Mouse (Mus musculus): Measurements from ENCODE around the gene Nfatc4. TPM values are rescaled to one million over a fixed set of nuclear protein-coding genes. Genes with fewer than 3 reads are reported as not detected.

Gene Nfatc4
- 1.8 and 2.0 TPM in 2 replicates for polyA plus RNA-seq (2012; rRNA removed)

GRCm38 (mm10) chr14:55822991-55823762, at the start of gene Nfatc4:
Gene Nfatc4 (plus strand): TSS chr14:55823144.
- TF ChIP-seq POLR2A (IDR thresholded peaks at IDR 0.05; ENCODE audit: extremely low read depth, insufficient read depth, low read length) (no peak), CTCF (IDR thresholded peaks at IDR 0.05; ENCODE audit: extremely low read depth, insufficient read depth, low read length) (no peak)
- H3K27ac ChIP-seq (ENCODE audit: insufficient read depth, low read length), result no peak within 1 kb of the TSS
- H3K4me3 ChIP-seq (ENCODE audit: insufficient read depth, low read length), result peak within 1 kb of the TSS; percentile 3; the same call in 1 of the 2 replicates
- no peaks in the 10 kb centered on the region for H3K4me1 ChIP-seq (ENCODE audit: control insufficient read depth, insufficient read depth, low read length)

- no peak overlapping the region for H3K27ac ChIP-seq (ENCODE audit: insufficient read depth, low read length)
- TF ChIP-seq CTCF (IDR thresholded peaks at IDR 0.05; ENCODE audit: extremely low read depth, insufficient read depth, low read length), result no peak
- TF ChIP-seq POLR2A (IDR thresholded peaks at IDR 0.05; ENCODE audit: extremely low read depth, insufficient read depth, low read length), result no peak
- no peak overlapping the region for H3K4me3 ChIP-seq (ENCODE audit: insufficient read depth, low read length)
Measured at GRCm38 (mm10) chr14:55776711-55777110, 46.2 kb upstream of the Nfatc4 start.

DNA sequence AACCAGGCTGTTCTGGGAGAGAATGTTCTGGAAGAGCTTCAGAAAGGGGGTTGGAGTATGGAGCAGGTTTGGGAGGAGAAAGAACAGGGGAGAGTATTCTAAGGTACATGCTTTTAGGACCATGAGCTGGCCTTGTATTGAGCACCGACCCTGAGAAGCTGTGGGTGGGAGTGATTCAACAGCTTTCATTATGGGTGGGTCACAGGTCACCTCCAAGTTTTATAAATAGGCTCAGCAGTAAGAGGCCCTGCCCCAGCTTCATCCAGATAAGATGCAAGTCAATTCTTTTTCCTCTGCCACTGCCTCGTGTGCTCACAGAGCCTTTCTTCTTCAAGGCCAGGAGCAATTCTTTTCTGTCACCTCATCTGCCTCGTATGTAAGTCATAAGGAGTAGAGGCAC, 45.8 kb upstream of the Nfatc4 start:
- H3K4me3 ChIP-seq (ENCODE audit: insufficient read depth, low read length), result no peak overlapping the region
- no peak overlapping the region for H3K27ac ChIP-seq (ENCODE audit: insufficient read depth, low read length)
- TF ChIP-seq POLR2A (IDR thresholded peaks at IDR 0.05; ENCODE audit: extremely low read depth, insufficient read depth, low read length) (no peak), CTCF (IDR thresholded peaks at IDR 0.05; ENCODE audit: extremely low read depth, insufficient read depth, low read length) (no peak)
- no peaks in the 10 kb centered on the region for H3K4me1 ChIP-seq (ENCODE audit: control insufficient read depth, insufficient read depth, low read length)

More at GRCm38 (mm10) chr14:55776711-55777110, 46.2 kb upstream of the Nfatc4 start:
- no peaks in the 10 kb centered on the region for H3K4me1 ChIP-seq (ENCODE audit: control insufficient read depth, insufficient read depth, low read length)

DNA sequence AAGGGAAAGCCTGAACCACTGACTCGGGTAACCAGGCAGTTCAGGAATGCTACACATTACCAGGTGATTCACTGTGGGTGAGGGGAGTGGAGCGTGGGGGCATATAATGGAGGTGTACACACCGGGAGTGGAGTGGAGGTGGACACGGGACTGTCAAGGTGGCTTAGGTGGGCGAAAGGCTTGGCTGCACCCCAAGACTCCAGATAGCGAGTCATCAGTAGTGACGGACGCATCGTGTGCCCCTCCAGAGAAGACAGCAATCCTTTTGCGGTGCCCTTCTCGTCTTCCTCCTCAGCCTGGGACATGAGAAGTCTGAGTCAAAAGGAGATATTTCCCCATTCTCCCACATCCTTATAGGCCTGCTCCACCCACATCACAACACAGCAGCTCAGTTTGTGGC, 45.1 kb upstream of the Nfatc4 start:
- H3K4me3 ChIP-seq (ENCODE audit: insufficient read depth, low read length), result no peak overlapping the region
- no peaks in the 10 kb centered on the region for H3K4me1 ChIP-seq (ENCODE audit: control insufficient read depth, insufficient read depth, low read length)
- H3K27ac ChIP-seq (ENCODE audit: insufficient read depth, low read length), result no peak overlapping the region; the same call in 1 of the 2 replicates
- TF ChIP-seq POLR2A (IDR thresholded peaks at IDR 0.05; ENCODE audit: extremely low read depth, insufficient read depth, low read length) (no peak), CTCF (IDR thresholded peaks at IDR 0.05; ENCODE audit: extremely low read depth, insufficient read depth, low read length) (no peak)

- TF ChIP-seq POLR2A (IDR thresholded peaks at IDR 0.05; ENCODE audit: extremely low read depth, insufficient read depth, low read length) (no peak), CTCF (IDR thresholded peaks at IDR 0.05; ENCODE audit: extremely low read depth, insufficient read depth, low read length) (no peak)
- no peak overlapping the region for H3K4me3 ChIP-seq (ENCODE audit: insufficient read depth, low read length)
- H3K27ac ChIP-seq (ENCODE audit: insufficient read depth, low read length), result no peak overlapping the region
- no peaks in the 10 kb centered on the region for H3K4me1 ChIP-seq (ENCODE audit: control insufficient read depth, insufficient read depth, low read length)
Measured at GRCm38 (mm10) chr14:55778686-55779085, 44.3 kb upstream of the Nfatc4 start.

DNA sequence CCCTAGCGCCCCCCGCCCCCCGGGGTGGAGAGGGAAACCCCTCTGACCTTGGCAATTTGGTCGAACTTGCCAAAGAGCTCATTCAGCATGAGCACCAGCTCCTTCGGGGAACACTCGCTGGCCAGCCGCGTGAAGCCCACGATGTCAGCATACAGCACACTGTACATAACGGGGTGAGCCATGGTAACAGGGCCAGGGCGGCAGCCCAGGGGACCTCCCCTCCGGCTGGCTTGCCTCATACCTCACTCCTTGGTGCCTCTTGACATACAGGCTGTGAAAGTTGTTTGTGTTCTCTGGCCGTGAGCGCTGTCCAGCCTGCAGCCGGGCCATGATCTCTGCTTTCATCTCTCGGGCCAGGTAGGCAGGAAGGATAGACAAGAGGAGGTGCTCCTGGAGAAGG, 43.3 kb upstream of the Nfatc4 start:
- Histone ChIP-seq H3K27ac (ENCODE audit: insufficient read depth, low read length) (no peak overlapping the region), H3K4me3 (ENCODE audit: insufficient read depth, low read length) (no peak overlapping the region), H3K4me1 (ENCODE audit: control insufficient read depth, insufficient read depth, low read length) (no peaks in the 10 kb centered on the region)
- no peak for TF ChIP-seq POLR2A (IDR thresholded peaks at IDR 0.05; ENCODE audit: extremely low read depth, insufficient read depth, low read length)
- no peak for TF ChIP-seq CTCF (IDR thresholded peaks at IDR 0.05; ENCODE audit: extremely low read depth, insufficient read depth, low read length)

DNA sequence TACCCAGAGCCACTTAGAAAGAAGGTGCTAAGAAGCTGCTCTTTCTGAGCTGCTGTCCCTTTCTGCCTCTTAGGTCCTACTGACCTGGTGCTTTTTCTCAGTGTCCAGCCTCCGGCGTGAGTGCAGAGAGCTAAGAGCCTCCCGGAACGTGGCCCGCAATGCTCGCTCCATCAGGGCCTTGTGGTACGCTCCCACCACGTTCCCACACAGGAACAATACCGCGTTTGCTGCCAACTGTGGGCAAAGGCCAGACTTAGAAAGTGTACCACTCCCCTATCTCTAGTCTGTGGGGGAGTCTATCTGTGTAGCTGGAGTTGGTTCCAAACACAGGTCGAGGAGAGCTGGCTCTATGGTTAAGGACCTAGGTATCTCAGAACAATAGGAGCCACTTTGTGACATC, 42.2 kb upstream of the Nfatc4 start:
- Histone ChIP-seq H3K4me3 (ENCODE audit: insufficient read depth, low read length) (no peak overlapping the region), H3K27ac (ENCODE audit: insufficient read depth, low read length) (no peak overlapping the region), H3K4me1 (ENCODE audit: control insufficient read depth, insufficient read depth, low read length) (no peaks in the 10 kb centered on the region)
- no peak for TF ChIP-seq CTCF (IDR thresholded peaks at IDR 0.05; ENCODE audit: extremely low read depth, insufficient read depth, low read length)
- TF ChIP-seq POLR2A (IDR thresholded peaks at IDR 0.05; ENCODE audit: extremely low read depth, insufficient read depth, low read length), result no peak

GRCm38 (mm10) chr14:55781310-55781709, 41.6 kb upstream of the Nfatc4 start:
- no peaks in the 10 kb centered on the region for H3K4me1 ChIP-seq (ENCODE audit: control insufficient read depth, insufficient read depth, low read length)
- TF ChIP-seq CTCF (IDR thresholded peaks at IDR 0.05; ENCODE audit: extremely low read depth, insufficient read depth, low read length) (peak; percentile 99), POLR2A (IDR thresholded peaks at IDR 0.05; ENCODE audit: extremely low read depth, insufficient read depth, low read length) (no peak)
- H3K27ac ChIP-seq (ENCODE audit: insufficient read depth, low read length), result no peak overlapping the region
- H3K4me3 ChIP-seq (ENCODE audit: insufficient read depth, low read length), result no peak overlapping the region

- H3K27ac ChIP-seq (ENCODE audit: insufficient read depth, low read length), result no peak overlapping the region; the same call in 1 of the 2 replicates
- H3K4me3 ChIP-seq (ENCODE audit: insufficient read depth, low read length), result no peak overlapping the region
Measured at GRCm38 (mm10) chr14:55782361-55782960, 40.5 kb upstream of the Nfatc4 start.

More at GRCm38 (mm10) chr14:55782361-55782960, 40.5 kb upstream of the Nfatc4 start:
- TF ChIP-seq CTCF (IDR thresholded peaks at IDR 0.05; ENCODE audit: extremely low read depth, insufficient read depth, low read length), result no peak
- TF ChIP-seq POLR2A (IDR thresholded peaks at IDR 0.05; ENCODE audit: extremely low read depth, insufficient read depth, low read length), result no peak
- no peaks in the 10 kb centered on the region for H3K4me1 ChIP-seq (ENCODE audit: control insufficient read depth, insufficient read depth, low read length)
